Mouse (Mus musculus) kidney, adult 18-20 months (tissue): ENCODE results near the gene Mapk14.

Experiments
- DNase-seq: peaks from one replicate; pipeline ENCODE4 v3.0.0; 2021

Gene Mapk14

DNA sequence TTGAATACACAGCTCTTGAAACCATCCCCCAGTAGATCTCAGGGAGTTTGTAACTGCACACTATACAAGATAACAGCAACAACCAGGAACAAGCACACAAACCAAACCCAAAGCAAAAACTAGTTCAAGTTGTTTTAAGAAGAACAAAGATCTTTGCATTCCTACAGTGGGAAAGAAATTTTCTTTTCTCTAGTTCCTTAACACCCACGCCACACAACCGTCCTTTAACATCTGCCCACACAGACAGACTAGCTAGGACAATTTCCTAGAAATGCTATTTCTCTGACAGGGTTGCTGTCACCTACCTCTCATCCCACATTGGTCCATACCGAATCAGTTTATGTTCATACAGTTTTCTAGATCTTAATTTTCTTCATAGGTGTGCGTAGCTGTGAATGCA lies 105.9 kb downstream of the Mapk14 start:
- no peak for DNase-seq
